ENCODE assay signal across 14 mouse cellular contexts in the genomic region with DNA sequence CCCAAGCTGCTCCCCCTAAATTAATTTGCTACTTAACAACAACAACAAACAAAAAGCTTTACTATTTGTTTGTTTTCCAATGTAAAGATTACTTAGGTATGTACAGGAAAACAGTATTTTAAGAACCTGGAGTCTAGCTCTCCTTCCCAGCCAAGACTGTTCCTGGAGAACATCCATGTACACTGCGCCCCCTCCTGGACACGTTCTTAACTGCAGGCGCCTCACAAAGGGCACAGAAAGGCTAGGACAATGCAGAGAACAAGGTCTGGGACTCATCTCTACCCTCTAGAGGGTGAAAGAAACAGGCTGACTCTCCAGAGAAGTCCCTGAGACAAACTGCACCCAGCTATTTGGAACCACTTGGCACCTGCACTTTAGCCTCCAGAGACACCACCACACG. TPM values are rescaled to one million over a fixed set of nuclear protein-coding genes. Genes with fewer than 3 reads are reported as not detected.
DNase-seq lines count a peak whose midpoint lies in the region; ATAC-seq and TF ChIP-seq lines count a peak whose summit lies in the region.
"Not testable (repeated sequence)": the region's sequence is repeated elsewhere in the genome, so short reads cannot be mapped to it uniquely, and the experiment has no call there.
"Had no signal": no experiment of that assay in that cellular context is flagged by ENCODE, and none has a peak within 500 bp of the region (broad histone marks: within the 10 kb centered on the region; RNA-seq: fewer than 3 reads in every experiment).

No protein-coding gene starts in this region.

- H3K9me3 ChIP-seq in hindbrain, embryonic 11.5 days (ENCODE audit: control insufficient read depth, low read length), result not testable (repeated sequence)

- in situ Hi-C loops in Patski (cut with MboI; ENCODE audit: low pct_unique_long_range_greater_than_20kb), result not testable (repeated sequence)

- not testable (repeated sequence) for H3K9ac ChIP-seq in hindbrain, embryonic 11.5 days (ENCODE audit: low read depth, low read length)

- H3K36me3 ChIP-seq in hindbrain, embryonic 11.5 days (ENCODE audit: control insufficient read depth, insufficient read depth, low read length), result not testable (repeated sequence)

- WGBS in hindbrain, embryonic 11.5 days, result 59% methylated on average over 4 of the region's 4 CpGs
- WGBS in lung, adult 2 months, result 37% methylated on average over 4 of the region's 4 CpGs

- CTCF ChIA-PET in Patski (lab: Charles Lee), result not testable (repeated sequence)

- H3K4me1 ChIP-seq in hindbrain, embryonic 11.5 days (replicated peaks; ENCODE audit: control insufficient read depth, insufficient read depth, low read length); lung, adult 2 months (ENCODE audit: control insufficient read depth, insufficient read depth, low read length): not testable (repeated sequence)

- ATAC-seq in Patski; hindbrain, embryonic 11.5 days (ENCODE audit: low FRiP score): not testable (repeated sequence)

- TF ChIP-seq POLR2A in lung, adult 2 months (IDR thresholded peaks at IDR 0.05; ENCODE audit: borderline replicate concordance, extremely low read depth, low read depth, low read length), result not testable (repeated sequence)

- H3K27me3 ChIP-seq in Patski; hindbrain, embryonic 11.5 days (ENCODE audit: control insufficient read depth, insufficient read depth, low read length): not testable (repeated sequence)

- POLR2A ChIA-PET in Patski (lab: Charles Lee), result not testable (repeated sequence)

- DNase-seq in CD4-positive, CD25-positive, alpha-beta regulatory T cell, adult 2 months (ENCODE audit: low read depth, low spot score), result peak; percentile 0
- not testable (repeated sequence) for DNase-seq in Patski (ENCODE audit: low read depth, low spot score)
- DNase-seq in cerebellum, postnatal 10 days, result peak; percentile 9 to 15
- peak; percentile 1 for DNase-seq in hindbrain, embryonic 11.5 days (ENCODE audit: low spot score)
- peak; percentile 3 to 30 for DNase-seq in kidney, postnatal 4 days
- DNase-seq in lung, adult 2 months, result peak; percentile 5
- DNase-seq in right cerebral cortex, postnatal 14 days, result peak; percentile 8

- TF ChIP-seq CTCF in Patski (IDR thresholded peaks at IDR 0.05), result peak; percentile 8
- not testable (repeated sequence) for TF ChIP-seq CTCF in lung, adult 2 months (IDR thresholded peaks at IDR 0.05; ENCODE audit: insufficient read depth, low read length)

- not testable (repeated sequence) for H3K4me2 ChIP-seq in hindbrain, embryonic 11.5 days (replicated peaks; ENCODE audit: low read depth, low read length)

- not testable (repeated sequence) for H3K4me3 ChIP-seq in hindbrain, embryonic 11.5 days (ENCODE audit: low read depth, low read length); lung, adult 2 months (replicated peaks; ENCODE audit: extremely low read depth, low read depth, low read length)

- H3K27ac ChIP-seq in hindbrain, embryonic 11.5 days (ENCODE audit: low read depth, low read length), result not testable (repeated sequence)

RNA-seq across cellular contexts. Expression of a gene that starts 1.8 kb away (rescaled TPM):
- not detected for polyA plus RNA-seq in Patski (2021)
- not detected in 2 replicates for polyA plus RNA-seq in hindbrain, embryonic 11.5 days (2014; fragmentation: Nextera tagmentation; extraction: Ambion mirVana)
- not detected in 2 replicates for polyA plus RNA-seq in lung, adult 2 months (2012; rRNA removed)
- polyA plus RNA-seq: embryonic facial prominence, embryonic 10.5 days; forebrain, embryonic 13.5 days; heart, embryonic 11.5 days; hindbrain, embryonic 14.5 days; lung, embryonic 16.5 days; midbrain, embryonic 15.5 days; stomach, embryonic 14.5 days had no signal

RNA-seq across cellular contexts. Expression of a gene that starts 11.7 kb away (rescaled TPM):
- not detected for polyA plus RNA-seq in Patski (2021)
- polyA plus RNA-seq in hindbrain, embryonic 11.5 days (2014; fragmentation: Nextera tagmentation; extraction: Ambion mirVana), result not detected in 2 replicates
- polyA plus RNA-seq in lung, adult 2 months (2012; rRNA removed), result not detected in 2 replicates
- polyA plus RNA-seq: embryonic facial prominence, embryonic 10.5 days; forebrain, embryonic 13.5 days; heart, embryonic 11.5 days; hindbrain, embryonic 14.5 days; lung, embryonic 16.5 days; midbrain, embryonic 15.5 days; stomach, embryonic 14.5 days had no signal

RNA-seq across cellular contexts. Expression of a gene that starts 21.9 kb away (rescaled TPM):
- polyA plus RNA-seq in Patski (2021), result not detected
- polyA plus RNA-seq in hindbrain, embryonic 11.5 days (2014; fragmentation: Nextera tagmentation; extraction: Ambion mirVana), result not detected in 2 replicates
- not detected in 2 replicates for polyA plus RNA-seq in lung, adult 2 months (2012; rRNA removed)
- polyA plus RNA-seq: embryonic facial prominence, embryonic 10.5 days; forebrain, embryonic 13.5 days; heart, embryonic 11.5 days; hindbrain, embryonic 14.5 days; lung, embryonic 16.5 days; midbrain, embryonic 15.5 days; stomach, embryonic 14.5 days had no signal
